ENCODE assay signal across 9 mouse cellular contexts in the genomic region with DNA sequence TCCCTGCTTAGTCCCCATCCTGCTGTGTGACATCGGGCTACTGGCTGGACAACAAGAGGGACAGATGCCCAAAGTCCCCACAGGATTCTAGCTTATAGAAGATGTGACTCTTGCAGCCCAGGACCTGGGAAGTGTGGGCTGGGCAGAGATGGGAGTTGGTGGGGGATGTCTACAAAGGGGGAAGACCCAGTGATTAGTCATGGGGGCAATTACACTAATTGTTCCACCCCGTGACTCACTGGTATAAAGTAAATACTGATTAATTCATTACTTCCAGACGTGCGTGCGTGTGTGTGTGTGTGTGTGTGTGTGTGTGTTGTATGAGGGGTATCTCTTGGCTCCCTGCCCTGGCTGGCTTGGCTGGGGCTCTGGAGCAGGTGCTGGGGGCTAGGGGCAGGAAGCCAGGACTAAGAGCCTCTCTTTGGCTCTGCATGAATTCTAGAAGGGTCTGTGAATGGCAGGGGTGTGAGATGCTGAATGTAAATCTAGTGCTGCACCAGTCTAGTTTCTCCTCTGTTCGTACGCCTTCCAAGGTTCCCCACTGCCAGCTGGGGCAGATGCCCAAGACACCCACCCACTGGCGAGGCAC. TPM values are rescaled to one million over a fixed set of nuclear protein-coding genes. Genes with fewer than 3 reads are reported as not detected.
DNase-seq lines count a peak whose midpoint lies in the region; ATAC-seq and TF ChIP-seq lines count a peak whose summit lies in the region.
"Had no signal": no experiment of that assay in that cellular context is flagged by ENCODE, and none has a peak within 500 bp of the region (broad histone marks: within the 10 kb centered on the region; RNA-seq: fewer than 3 reads in every experiment).

No protein-coding gene starts in this region.

- peak overlapping the region; percentile 43; the same call in 1 of the 2 replicates for H3K27ac ChIP-seq in layer of hippocampus, adult 2 months
- H3K27ac ChIP-seq in forebrain, embryonic 14.5 days (ENCODE audit: low read depth, low read length) = peak overlapping the region; percentile 89
- peak overlapping the region; percentile 93 for H3K27ac ChIP-seq in midbrain, embryonic 14.5 days (replicated peaks; ENCODE audit: low read depth, low read length)

- no peak overlapping the region for H3K4me3 ChIP-seq in layer of hippocampus, adult 2 months
- no peak overlapping the region for H3K4me3 ChIP-seq in forebrain, embryonic 14.5 days (ENCODE audit: low read depth, low read length)
- H3K4me3 ChIP-seq in midbrain, embryonic 14.5 days (replicated peaks; ENCODE audit: low read depth, low read length) = no peak overlapping the region

- H3K9ac ChIP-seq in forebrain, embryonic 14.5 days (ENCODE audit: low read length) = no peak overlapping the region; the same call in 1 of the 2 replicates
- H3K9ac ChIP-seq in midbrain, embryonic 14.5 days (replicated peaks; ENCODE audit: low read length) = no peak overlapping the region; the same call in 1 of the 2 replicates

- WGBS in forebrain, embryonic 14.5 days = 19% methylated on average over 8 of the region's 8 CpGs
- WGBS in midbrain, embryonic 14.5 days = 44% methylated on average over 8 of the region's 8 CpGs

- no peak for DNase-seq in layer of hippocampus, adult 2 months (ENCODE audit: low spot score in 2 of 2)
- DNase-seq in layer of hippocampus, adult 9-10 months (ENCODE audit: low spot score) = no peak
- peak; percentile 84 for DNase-seq in Muller cell, postnatal 12 days (ENCODE audit: inconsistent ontology term)
- peak; percentile 95 for DNase-seq in forebrain, embryonic 14.5 days (ENCODE audit: low spot score)
- DNase-seq in midbrain, embryonic 14.5 days = peak; percentile 79
- no peak for DNase-seq in liver
- DNase-seq in spleen, postnatal 10 days (ENCODE audit: low spot score in 2 of 2) = no peak
- DNase-seq: kidney, adult 8-10 months; thymus, postnatal 4 days had no signal

- TF ChIP-seq CTCF in layer of hippocampus, adult 2 months (conservative IDR thresholded peaks at IDR 0.05) = no peak

- H3K4me2 ChIP-seq in forebrain, embryonic 14.5 days (ENCODE audit: low read length) = no peak overlapping the region
- H3K4me2 ChIP-seq in midbrain, embryonic 14.5 days (ENCODE audit: low read length) = peak overlapping the region; percentile 46; the same call in 1 of the 2 replicates

- no peaks in the 10 kb centered on the region for H3K27me3 ChIP-seq in forebrain, embryonic 14.5 days (replicated peaks; ENCODE audit: control insufficient read depth, insufficient read depth, low read length)
- H3K27me3 ChIP-seq in midbrain, embryonic 14.5 days (ENCODE audit: control insufficient read depth, insufficient read depth, low read length) = no peaks in the 10 kb centered on the region

- peak; percentile 85 for ATAC-seq in forebrain, embryonic 14.5 days
- ATAC-seq in midbrain, embryonic 14.5 days (ENCODE audit: low FRiP score, low TSS enrichment) = peak; percentile 40

- H3K36me3 ChIP-seq in forebrain, embryonic 14.5 days (ENCODE audit: control insufficient read depth, insufficient read depth, low read length) = peaks cover 8% of the 10 kb centered on the region; the same call in 1 of the 2 replicates
- H3K36me3 ChIP-seq in midbrain, embryonic 14.5 days (ENCODE audit: control insufficient read depth, insufficient read depth, low read length) = peaks cover 10% of the 10 kb centered on the region

- no peaks in the 10 kb centered on the region for H3K9me3 ChIP-seq in forebrain, embryonic 14.5 days (replicated peaks; ENCODE audit: control insufficient read depth, low read length)
- no peaks in the 10 kb centered on the region for H3K9me3 ChIP-seq in midbrain, embryonic 14.5 days (ENCODE audit: control insufficient read depth, low read length)

- peaks cover 37% of the 10 kb centered on the region for H3K4me1 ChIP-seq in forebrain, embryonic 14.5 days (ENCODE audit: control insufficient read depth, insufficient read depth, low read length)
- H3K4me1 ChIP-seq in midbrain, embryonic 14.5 days (ENCODE audit: control insufficient read depth, insufficient read depth, low read length) = peaks cover 50% of the 10 kb centered on the region

RNA-seq across cellular contexts. Expression of a gene that starts 22.5 kb away (rescaled TPM):
- total RNA-seq in layer of hippocampus, adult 2 months (2021) = 100 to 1,000 TPM; 130 to 140 TPM
- 47.6 and 61.2 TPM in 2 replicates for polyA plus RNA-seq in forebrain, embryonic 14.5 days (2014; fragmentation: Nextera tagmentation; extraction: Ambion mirVana)
- polyA plus RNA-seq in midbrain, embryonic 14.5 days (2014; fragmentation: Nextera tagmentation; extraction: Ambion mirVana) = 95.3 and 95.7 TPM in 2 replicates

Comparison
In these comparisons a context has a peak if more than half of its experiments do, and no peak if none do; other contexts are left out.
1. DNase-seq: peak in Muller cell, postnatal 12 days (single experiment), forebrain, embryonic 14.5 days (single experiment) and midbrain, embryonic 14.5 days (single experiment); none in layer of hippocampus, adult 2 months (0 of 2), layer of hippocampus, adult 9-10 months (single experiment), liver (single experiment) and spleen, postnatal 10 days (0 of 2).
2. H3K27ac ChIP-seq: peak in every context shown above with its lines; median percentile 93 in midbrain, embryonic 14.5 days; 89 in forebrain, embryonic 14.5 days; 43 in layer of hippocampus, adult 2 months.